Mouse (Mus musculus) bone marrow, adult 2 months (tissue): Measurements from ENCODE around the gene Hs2st1. TPM values are rescaled to one million over a fixed set of nuclear protein-coding genes. Genes with fewer than 3 reads are reported as not detected.

Experiments
- H3K27ac ChIP-seq: fragments of 200-500 bp; 2 replicates; pipeline ENCODE4 v1.5.1; 2012; ENCODE audit warnings: low read depth, mild to moderate bottlenecking, control low read depth, inconsistent platforms, low read length; ENCODE audit not compliant: control insufficient read depth, poor library complexity, insufficient read depth
- H3K4me1 ChIP-seq: fragments of 200-500 bp; 2 replicates; pipeline ENCODE4 v1.6.1; 2011; ENCODE audit warnings: low read length; ENCODE audit not compliant: control insufficient read depth, insufficient read depth
- H3K4me3 ChIP-seq: fragments of 200-500 bp; replicated peaks from 2 replicates; pipeline ENCODE3; 2011; ENCODE audit warnings: mild to moderate bottlenecking, low read depth, low read length, control low read depth; ENCODE audit not compliant: control insufficient read depth
- CTCF ChIP-seq: fragments of 200-500 bp; IDR thresholded peaks from 2 replicates; pipeline ENCODE4 v1.5.1; 2011; ENCODE audit warnings: low read length, control low read depth; ENCODE audit not compliant: control insufficient read depth, insufficient read depth
- POLR2A ChIP-seq: fragments of 200-500 bp; IDR thresholded peaks from 2 replicates; pipeline ENCODE4 v1.6.1; 2011; ENCODE audit warnings: low read depth, mild to moderate bottlenecking, control low read depth, low read length, borderline replicate concordance; ENCODE audit not compliant: control insufficient read depth
- WGBS: fragments of 180-500 bp; shearing (Covaris S2); methylation state at CpG from one replicate; pipeline ENCODE4 v1.1.7; 2018; 5-methylcytosine and 5-hydroxymethylcytosine counted together
- polyA plus RNA-seq: library from polyadenylated mRNA; stranded (reverse); fragments of >200 nt; gene quantifications from 2 replicates; pipeline ENCODE4 v1.2.4, GENCODE M21; 2011; ENCODE audit warnings: low replicate concordance; ENCODE audit not compliant: missing spikeins, insufficient read depth, insufficient read length

Gene Hs2st1
- polyA plus RNA-seq = 3.0 and 5.2 TPM in 2 replicates

- WGBS = under 1% methylated on average over 66 of the region's 69 CpGs
- peaks cover 3% of the 10 kb centered on the region; the same call in 1 of the 2 replicates for H3K4me1 ChIP-seq
These were observed at the start of gene Hs2st1, which contains the start of gene Selenof for GRCm38 (mm10) chr3:144570047-144570815. Gene Hs2st1 (minus strand): TSS chr3:144570181. Gene Selenof (plus strand): TSS chr3:144570304.

GRCm38 (mm10) chr3:144617633-144618180 lies 47.7 kb upstream of the Hs2st1 start:
- no peak overlapping the region for H3K27ac ChIP-seq
- no peak overlapping the region for H3K4me3 ChIP-seq
- TF ChIP-seq POLR2A = no peak
- TF ChIP-seq CTCF = no peak
- 54% methylated on average over 10 of the region's 10 CpGs for WGBS
- no peaks in the 10 kb centered on the region for H3K4me1 ChIP-seq

More at GRCm38 (mm10) chr3:144570047-144570815, at the start of gene Hs2st1, which contains the start of gene Selenof:
- H3K4me3 ChIP-seq = peak within 1 kb of the TSS; percentile 92
- TF ChIP-seq CTCF (no peak), POLR2A (peak; percentile 96)
- H3K27ac ChIP-seq = peak within 1 kb of the TSS; percentile 93

GRCm38 (mm10) chr3:144616654-144617425 lies 46.9 kb upstream of the Hs2st1 start:
- H3K27ac ChIP-seq = no peak overlapping the region
- no peak overlapping the region for H3K4me3 ChIP-seq
- TF ChIP-seq POLR2A = no peak
- TF ChIP-seq CTCF = peak; percentile 86
- 68% methylated on average over 8 of the region's 8 CpGs for WGBS
- no peaks in the 10 kb centered on the region for H3K4me1 ChIP-seq

- 88% methylated on average over 9 of the region's 9 CpGs for WGBS
- H3K4me1 ChIP-seq = no peaks in the 10 kb centered on the region
- H3K4me3 ChIP-seq = no peak overlapping the region
- H3K27ac ChIP-seq = no peak overlapping the region
- no peak for TF ChIP-seq POLR2A
- no peak for TF ChIP-seq CTCF
These were observed 45.5 kb upstream of the Hs2st1 start for GRCm38 (mm10) chr3:144615459-144615858.

GRCm38 (mm10) chr3:144614698-144615097 lies 44.7 kb upstream of the Hs2st1 start:
- Histone ChIP-seq H3K4me1 (no peaks in the 10 kb centered on the region), H3K4me3 (no peak overlapping the region), H3K27ac (no peak overlapping the region)
- TF ChIP-seq POLR2A (no peak), CTCF (no peak)
- WGBS = 66% methylated on average over 10 of the region's 10 CpGs

- H3K4me3 ChIP-seq = no peak overlapping the region
- TF ChIP-seq CTCF (no peak), POLR2A (no peak)
- WGBS = 85% methylated on average over 6 of the region's 6 CpGs
- no peak overlapping the region for H3K27ac ChIP-seq
- H3K4me1 ChIP-seq = no peaks in the 10 kb centered on the region
These were observed 44.3 kb upstream of the Hs2st1 start for GRCm38 (mm10) chr3:144614277-144614676.

- no peaks in the 10 kb centered on the region for H3K4me1 ChIP-seq
- H3K4me3 ChIP-seq = no peak overlapping the region
- H3K27ac ChIP-seq = no peak overlapping the region
- WGBS = 73% methylated on average over 6 of the region's 6 CpGs
- TF ChIP-seq CTCF = no peak
- TF ChIP-seq POLR2A = no peak
These were observed 42.4 kb upstream of the Hs2st1 start for GRCm38 (mm10) chr3:144612382-144612781.

GRCm38 (mm10) chr3:144611626-144612271 lies 41.8 kb upstream of the Hs2st1 start:
- Histone ChIP-seq H3K4me3 (no peak overlapping the region), H3K4me1 (no peaks in the 10 kb centered on the region), H3K27ac (no peak overlapping the region)
- WGBS = 80% methylated on average over 8 of the region's 8 CpGs
- TF ChIP-seq POLR2A = no peak
- TF ChIP-seq CTCF = no peak

GRCm38 (mm10) chr3:144610759-144611158 lies 40.8 kb upstream of the Hs2st1 start:
- 81% methylated on average over 5 of the region's 5 CpGs for WGBS
- H3K4me1 ChIP-seq = no peaks in the 10 kb centered on the region
- TF ChIP-seq POLR2A = no peak
- no peak for TF ChIP-seq CTCF
- no peak overlapping the region for H3K27ac ChIP-seq
- H3K4me3 ChIP-seq = no peak overlapping the region
